Mouse (Mus musculus): ENCODE results near the gene Acsl5. TPM values are rescaled to one million over a fixed set of nuclear protein-coding genes. Genes with fewer than 3 reads are reported as not detected.

Gene Acsl5
- 10 to 100 TPM; 32.2 to 34.9 TPM for total RNA-seq (2021)

- no peak for DNase-seq
These were observed at the start of gene Acsl5 for GRCm38 (mm10) chr19:55251383-55252124. TSS of gene Acsl5 (plus strand) at chr19:55251938.

GRCm38 (mm10) chr19:55206482-55207138 is 45.1 kb upstream of the Acsl5 start:
- no peak for DNase-seq

DNA sequence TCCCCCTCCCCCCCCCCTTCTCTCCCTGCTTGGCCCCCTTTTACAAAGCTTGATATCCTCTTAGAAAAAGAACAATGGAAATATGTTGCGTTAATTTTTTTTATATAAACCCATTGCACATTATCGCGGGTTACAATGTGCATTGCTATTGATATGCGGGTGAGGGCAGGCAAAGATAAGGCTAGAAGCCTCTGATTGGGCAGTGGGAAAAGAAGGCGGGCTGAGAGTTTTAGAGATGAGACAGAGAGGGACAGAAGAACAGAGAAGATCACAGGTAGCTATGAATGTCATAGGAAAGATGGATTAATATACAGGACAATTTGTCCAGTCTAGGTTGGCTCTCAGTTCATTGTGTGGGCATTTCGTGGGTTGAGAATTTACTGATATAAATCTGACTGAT is 44.5 kb upstream of the Acsl5 start:
- no peak for DNase-seq

GRCm38 (mm10) chr19:55207746-55208538 is 43.8 kb upstream of the Acsl5 start:
- DNase-seq: no peak

DNA sequence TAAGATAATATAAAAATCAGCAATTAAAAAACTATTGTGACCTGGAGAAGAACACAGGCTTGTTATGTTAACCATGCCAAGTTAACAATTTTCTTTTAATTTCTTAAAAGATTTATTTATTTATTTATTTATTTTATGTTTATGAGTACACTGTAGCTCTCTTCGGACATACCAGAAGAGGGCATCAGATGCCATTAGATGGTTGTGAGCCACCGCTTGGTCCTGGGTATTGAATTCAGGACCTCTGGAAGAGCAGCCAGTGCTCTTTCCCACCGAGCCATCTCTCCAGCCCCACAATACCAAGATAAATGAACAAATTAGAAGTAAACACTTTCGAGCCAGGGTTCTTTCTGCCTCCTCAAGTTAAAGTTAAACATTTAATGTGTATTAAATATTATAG is 43.1 kb upstream of the Acsl5 start:
- no peak for DNase-seq

DNA sequence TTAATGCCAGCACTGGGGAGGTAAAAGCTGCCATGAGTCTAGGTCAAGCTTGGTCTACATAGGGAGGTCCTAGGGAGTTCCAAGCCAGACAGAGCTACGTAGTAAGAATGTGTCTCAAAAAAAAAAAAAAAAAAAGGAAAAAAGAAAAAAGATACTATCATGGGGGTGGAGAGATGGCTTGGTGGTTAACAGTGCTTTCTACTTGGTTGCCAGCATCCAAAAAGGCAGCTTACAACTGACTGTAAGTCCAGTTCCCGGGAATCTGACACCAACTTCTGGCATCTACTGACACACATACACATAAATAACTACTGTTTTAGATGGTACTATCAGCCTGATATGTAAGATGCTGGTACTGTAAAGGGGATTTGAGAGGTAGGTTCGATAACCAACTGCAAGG is 42.7 kb upstream of the Acsl5 start:
- DNase-seq: no peak

GRCm38 (mm10) chr19:55211698-55212097 is 40.0 kb upstream of the Acsl5 start:
- DNase-seq: no peak

- DNase-seq: no peak
These were observed 38.0 kb upstream of the Acsl5 start for GRCm38 (mm10) chr19:55213617-55214340.

- DNase-seq: no peak
These were observed 34.9 kb upstream of the Acsl5 start for GRCm38 (mm10) chr19:55216876-55217275.

GRCm38 (mm10) chr19:55217365-55217764 is 34.4 kb upstream of the Acsl5 start:
- peak; percentile 50 to 59 for DNase-seq

DNA sequence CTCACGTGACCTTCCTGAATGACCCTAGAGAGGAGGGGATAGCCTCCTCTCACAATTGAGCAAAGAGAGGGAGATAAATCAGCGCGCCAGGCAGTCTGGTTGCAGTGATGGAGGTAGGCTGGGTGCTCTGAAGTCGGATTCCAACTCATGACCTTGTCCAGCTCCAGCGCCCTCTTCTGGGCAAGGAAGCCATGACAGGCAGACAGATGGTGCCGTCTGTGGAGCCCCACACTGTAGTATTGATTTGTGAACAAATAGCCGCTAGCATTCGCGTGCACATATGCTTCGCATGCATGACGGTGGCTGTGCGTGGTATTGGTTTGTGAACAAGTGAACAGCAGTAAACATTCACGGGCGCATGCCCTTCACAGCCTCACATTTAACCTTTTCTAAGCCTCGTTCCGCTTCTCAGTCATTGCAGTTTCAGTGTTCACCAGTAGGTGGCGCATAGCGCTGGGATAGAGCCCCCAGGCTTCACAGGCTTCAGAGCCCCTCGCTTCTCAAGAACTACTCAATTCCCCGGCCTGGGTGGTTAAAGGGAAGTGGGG is 33.5 kb upstream of the Acsl5 start:
- peak; percentile 80 to 85 for DNase-seq

DNA sequence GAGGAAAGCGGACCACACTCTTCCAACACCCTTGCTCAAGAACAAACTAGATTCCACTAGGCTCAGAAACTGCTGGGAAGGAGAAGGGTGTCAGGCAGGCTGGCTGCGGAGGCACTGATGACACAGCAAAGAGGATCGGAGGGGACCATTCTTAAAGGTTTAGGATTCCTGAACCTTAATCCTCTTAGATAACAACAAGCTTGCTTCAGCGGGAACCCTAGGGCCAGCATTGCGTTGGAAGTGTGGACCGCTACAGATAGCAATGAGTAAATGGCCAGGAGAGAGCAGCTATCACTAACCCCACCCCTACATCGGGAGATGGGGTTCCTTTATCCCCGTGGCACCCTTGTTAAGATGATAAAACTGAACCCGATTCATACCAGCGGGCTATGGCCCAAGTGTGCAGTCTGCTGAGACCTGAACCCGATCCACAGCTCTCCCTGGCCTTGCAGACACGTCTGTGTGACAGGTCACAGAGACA is 33.0 kb upstream of the Acsl5 start:
- DNase-seq: no peak

GRCm38 (mm10) chr19:55219359-55219758 is 32.4 kb upstream of the Acsl5 start:
- DNase-seq: no peak

- DNase-seq: no peak
These were observed 30.5 kb upstream of the Acsl5 start for GRCm38 (mm10) chr19:55221208-55221607.

DNA sequence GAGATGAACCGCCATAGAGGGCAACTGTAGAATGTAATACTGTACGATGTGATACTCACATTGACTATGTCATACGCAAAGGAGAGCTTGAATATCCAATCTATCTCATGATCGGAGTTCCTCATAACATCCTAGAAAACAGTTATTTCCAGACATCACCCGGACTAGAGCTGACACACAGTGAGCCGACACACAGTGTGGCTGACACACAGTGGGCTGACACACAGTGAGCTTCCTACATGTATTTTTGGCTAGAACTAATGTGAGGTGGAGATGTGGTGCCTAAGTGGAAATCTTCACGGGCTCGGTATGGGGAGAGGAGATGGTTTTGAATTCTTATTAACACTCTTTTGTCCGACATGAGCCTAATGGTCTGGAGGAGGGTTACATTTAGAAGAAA is 29.5 kb upstream of the Acsl5 start:
- DNase-seq: no peak

- DNase-seq: no peak
These were observed 25.1 kb upstream of the Acsl5 start for GRCm38 (mm10) chr19:55226621-55227020.

GRCm38 (mm10) chr19:55227135-55227534 is 24.6 kb upstream of the Acsl5 start:
- DNase-seq: no peak

- no peak for DNase-seq
These were observed 20.7 kb upstream of the Acsl5 start for GRCm38 (mm10) chr19:55231081-55231480.

DNA sequence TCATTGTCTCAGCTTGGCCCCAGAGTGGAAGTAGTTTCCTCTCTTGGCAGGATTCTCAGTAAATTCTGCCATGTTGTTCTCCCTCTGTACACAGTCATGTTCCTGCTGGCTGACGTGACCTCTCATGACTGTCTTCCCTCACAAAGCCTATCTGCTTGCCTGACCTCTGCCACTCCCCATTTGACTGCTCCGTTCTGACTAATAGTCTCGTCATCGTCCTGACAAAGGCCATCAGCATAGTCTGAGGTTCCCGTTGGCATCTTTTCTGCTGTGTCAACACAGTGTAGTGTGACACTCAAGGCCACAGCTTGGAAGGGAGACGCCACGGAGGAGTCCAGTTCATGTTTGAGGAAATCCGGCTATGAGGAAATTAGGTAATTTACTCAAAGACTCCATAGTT is 19.6 kb upstream of the Acsl5 start:
- DNase-seq: no peak

- no peak for DNase-seq
These were observed 15.7 kb upstream of the Acsl5 start for GRCm38 (mm10) chr19:55236026-55236425.

DNA sequence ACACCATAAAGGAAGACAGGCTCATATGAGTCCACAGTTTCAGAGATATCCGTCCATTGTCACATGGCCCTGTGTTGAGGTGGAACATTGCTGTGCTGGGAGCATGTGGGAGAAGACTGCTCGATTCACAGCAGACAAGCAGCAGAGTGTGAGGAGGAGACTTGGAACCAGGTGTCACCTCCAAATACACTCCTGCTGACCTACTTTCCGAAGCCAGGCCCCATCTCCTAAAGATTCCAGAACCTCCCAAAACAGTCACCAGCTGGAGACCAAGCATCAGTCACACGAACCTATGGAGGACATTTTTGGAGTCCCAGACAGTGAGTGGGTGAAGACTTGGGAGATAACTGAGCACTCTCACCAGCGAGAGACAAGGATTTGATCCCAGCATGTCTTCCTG is 15.2 kb upstream of the Acsl5 start:
- DNase-seq: no peak

DNA sequence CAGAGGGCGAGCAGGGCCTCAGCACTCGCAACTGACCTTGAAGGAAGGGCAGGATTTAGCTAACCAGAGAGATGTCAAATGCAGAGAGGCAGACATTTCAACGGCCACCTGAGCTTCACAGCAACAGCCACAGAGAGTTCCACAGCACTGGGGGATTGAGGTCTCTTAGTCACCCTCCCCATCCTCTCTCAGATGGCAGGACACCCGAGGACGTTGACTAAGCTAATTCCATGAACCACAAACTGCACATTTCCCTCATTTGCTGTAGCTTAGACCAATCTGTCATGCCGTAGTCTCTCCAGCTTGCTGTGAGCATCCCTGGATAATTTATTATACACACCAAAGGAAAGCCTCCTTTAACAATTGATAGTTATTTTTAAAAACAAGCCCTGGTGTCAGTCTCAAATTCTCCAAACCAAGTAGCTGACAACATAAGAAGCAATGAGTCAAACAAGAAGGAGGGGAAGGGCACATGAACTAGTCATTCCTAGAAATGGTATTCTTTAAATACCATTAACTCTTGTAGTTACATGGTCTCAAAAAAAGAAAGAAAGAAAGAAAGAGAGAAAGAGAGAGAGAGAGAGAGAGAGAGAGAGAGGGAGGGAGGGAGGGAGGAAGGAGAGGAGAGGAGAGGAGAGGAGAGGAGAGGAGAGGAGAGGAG is 11.8 kb upstream of the Acsl5 start:
- DNase-seq: peak in 1 of 2 experiments; percentile 8
